Mouse (Mus musculus): ENCODE results near the gene Mrpl43. TPM values are rescaled to one million over a fixed set of nuclear protein-coding genes. Genes with fewer than 3 reads are reported as not detected.

The Mrpl43 gene
- total RNA-seq, 2 experiments from 2014 or later = 37.9 to 41.8 TPM

- ATAC-seq (replicated peaks; ENCODE audit: poor library complexity, severe bottlenecking) = no peak
Observed at GRCm38 (mm10) chr19:44983366-44983765, 22.9 kb downstream of the Mrpl43 start.

DNA sequence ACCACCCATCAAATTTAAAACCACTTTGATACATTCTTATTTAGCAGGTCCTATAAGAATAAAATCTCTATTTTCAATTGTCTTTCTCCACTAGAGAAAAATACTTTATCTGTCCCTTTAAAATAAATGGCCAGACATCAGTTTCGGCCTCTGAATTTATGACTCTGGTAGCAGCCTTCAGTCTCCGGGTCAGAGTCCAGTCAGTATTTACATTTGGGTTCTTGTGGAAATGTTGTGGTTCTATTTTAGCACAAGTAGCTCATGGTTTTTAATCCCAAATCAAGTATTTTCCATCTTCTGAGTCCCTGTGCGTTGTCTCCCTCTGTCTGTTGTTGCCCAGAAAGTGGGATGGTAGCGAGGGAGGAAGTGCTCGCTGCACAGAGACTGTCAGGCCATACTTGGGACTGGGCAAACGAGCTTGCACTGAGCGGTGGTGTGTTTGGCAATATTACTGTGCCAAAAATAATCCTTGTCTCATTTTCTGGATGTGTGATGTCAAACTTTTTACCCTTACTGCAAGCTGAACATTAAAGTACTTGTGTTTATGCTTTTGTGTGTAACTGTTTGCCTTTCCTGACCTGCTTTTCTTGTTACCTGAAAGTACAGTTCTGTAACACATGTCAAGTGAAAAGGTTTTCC is 23.6 kb downstream of the Mrpl43 start:
- ATAC-seq (replicated peaks; ENCODE audit: poor library complexity, severe bottlenecking) = no peak

GRCm38 (mm10) chr19:44980787-44981186 is 25.5 kb downstream of the Mrpl43 start:
- no peak for ATAC-seq (replicated peaks; ENCODE audit: poor library complexity, severe bottlenecking)

GRCm38 (mm10) chr19:44977148-44977547 is 29.1 kb downstream of the Mrpl43 start:
- no peak for ATAC-seq (replicated peaks; ENCODE audit: poor library complexity, severe bottlenecking)

DNA sequence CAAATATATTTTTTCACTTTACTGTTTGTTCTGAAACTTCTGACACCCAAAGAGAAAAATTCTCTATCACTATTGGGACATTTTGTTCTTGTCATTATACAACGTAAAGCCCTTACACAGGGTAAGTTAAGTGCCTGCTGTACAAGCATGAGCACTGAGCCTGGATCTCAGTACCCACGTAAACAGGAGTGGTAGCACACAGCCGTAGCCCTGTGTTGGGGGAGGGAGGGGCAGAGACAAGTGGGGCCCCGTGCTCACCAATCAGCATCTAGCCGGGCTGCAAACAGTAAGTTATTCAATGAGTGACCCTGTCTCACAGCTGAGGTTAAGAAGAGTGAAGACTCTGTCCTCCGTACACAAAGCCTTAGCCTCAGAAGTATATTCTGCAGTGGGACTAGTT is 29.6 kb downstream of the Mrpl43 start:
- ATAC-seq (replicated peaks; ENCODE audit: poor library complexity, severe bottlenecking) = no peak

- ATAC-seq (replicated peaks; ENCODE audit: poor library complexity, severe bottlenecking) = no peak
Observed at GRCm38 (mm10) chr19:44968329-44968728, 37.9 kb downstream of the Mrpl43 start.

GRCm38 (mm10) chr19:44965978-44966377 is 40.3 kb downstream of the Mrpl43 start:
- no peak for ATAC-seq (replicated peaks; ENCODE audit: poor library complexity, severe bottlenecking)

- no peak for ATAC-seq (replicated peaks; ENCODE audit: poor library complexity, severe bottlenecking)
Observed at GRCm38 (mm10) chr19:44959633-44960032, 46.6 kb downstream of the Mrpl43 start.

Other genes starting within 250 kb of the Mrpl43 start
- gene Slf2, start 75.3 kb downstream of the Mrpl43 start, total RNA-seq (2014; fragmentation: Nextera tagmentation) = 29.5 and 33.0 TPM in 2 replicates
- 38.5 and 39.6 TPM in 2 replicates for gene Slf2, start 75.3 kb downstream of the Mrpl43 start, total RNA-seq (2017)
- 0.43 TPM in 1 of 2 replicates, not detected in the other for gene Sema4g, start 17.3 kb downstream of the Mrpl43 start, total RNA-seq (2014; fragmentation: Nextera tagmentation)
- gene Sema4g, start 17.3 kb downstream of the Mrpl43 start, total RNA-seq (2017) = not detected in 2 replicates
- gene Twnk, start 779 bp downstream of the Mrpl43 start, total RNA-seq (2014; fragmentation: Nextera tagmentation) = 27.9 and 30.2 TPM in 2 replicates
- 20.1 and 23.0 TPM in 2 replicates for gene Twnk, start 779 bp downstream of the Mrpl43 start, total RNA-seq (2017)
- 4.9 and 7.9 TPM in 2 replicates for gene Lzts2, start 8.0 kb upstream of the Mrpl43 start, total RNA-seq (2014; fragmentation: Nextera tagmentation)
- 6.9 and 9.9 TPM in 2 replicates for gene Lzts2, start 8.0 kb upstream of the Mrpl43 start, total RNA-seq (2017)
- 0.24 TPM in 1 of 2 replicates, not detected in the other for gene Pdzd7, start 39.3 kb upstream of the Mrpl43 start, total RNA-seq (2014; fragmentation: Nextera tagmentation)
- not detected in 2 replicates for gene Pdzd7, start 39.3 kb upstream of the Mrpl43 start, total RNA-seq (2017)
- gene Sfxn3, start 41.1 kb upstream of the Mrpl43 start, total RNA-seq (2014; fragmentation: Nextera tagmentation) = 10.5 and 21.1 TPM in 2 replicates
- gene Sfxn3, start 41.1 kb upstream of the Mrpl43 start, total RNA-seq (2017) = 3.7 and 5.3 TPM in 2 replicates
- gene Kazald1, start 68.8 kb upstream of the Mrpl43 start, total RNA-seq (2014; fragmentation: Nextera tagmentation) = not detected in 2 replicates
- gene Kazald1, start 68.8 kb upstream of the Mrpl43 start, total RNA-seq (2017) = 0.69 TPM in 1 of 2 replicates, not detected in the other
- not detected in 2 replicates for gene Tlx1, start 144.2 kb upstream of the Mrpl43 start, total RNA-seq (2014; fragmentation: Nextera tagmentation)
- not detected in 2 replicates for gene Tlx1, start 144.2 kb upstream of the Mrpl43 start, total RNA-seq (2017)
- gene Lbx1, start 229.4 kb upstream of the Mrpl43 start, total RNA-seq (2014; fragmentation: Nextera tagmentation) = not detected in 2 replicates
- gene Lbx1, start 229.4 kb upstream of the Mrpl43 start, total RNA-seq (2017) = not detected in 2 replicates

Measured in granulocyte monocyte progenitor cell, adult 5-6 weeks (primary cell).